Mouse (Mus musculus) olfactory bulb, adult 2 months (tissue): ENCODE measurements at regions not wholly inside any gene's neighbourhood (a gene's known extent, or its start where the extent isn't known, plus 50 kb on each side); places are given as distances from the start of the nearest gene placed in this dataset.

Experiments used
- CTCF ChIP-seq: fragments of 200-500 bp; IDR thresholded peaks from 2 replicates; pipeline ENCODE4 v1.5.1; 2012; ENCODE audit warnings: low read depth, mild to moderate bottlenecking, low read length, moderate library complexity; ENCODE audit not compliant: insufficient read depth
- POLR2A ChIP-seq: fragments of 200-500 bp; IDR thresholded peaks from 2 replicates; pipeline ENCODE4 v1.6.1; 2012; ENCODE audit warnings: mild to moderate bottlenecking, low read depth, low read length, moderate library complexity; ENCODE audit not compliant: insufficient read depth

DNA sequence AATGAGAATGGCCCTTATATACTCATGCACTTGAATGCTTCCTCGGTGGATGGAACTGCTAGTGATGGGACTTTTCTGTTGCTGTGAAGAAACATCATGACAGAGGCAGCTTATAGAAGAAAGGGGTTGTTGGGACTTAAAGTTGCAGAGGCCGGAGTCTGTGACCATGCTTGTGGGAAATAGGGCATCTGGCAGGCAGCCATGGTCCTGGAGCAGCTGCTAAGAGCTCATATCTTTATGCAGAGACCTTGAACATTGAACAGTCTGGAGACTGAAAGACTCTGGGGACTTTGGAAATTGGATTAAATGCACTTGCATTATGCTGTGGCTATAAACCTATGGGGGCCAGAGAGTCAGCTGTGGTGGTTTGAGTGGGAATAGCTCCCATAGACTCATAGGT, 138.1 kb upstream of the Lef1 start:
- no peak for TF ChIP-seq POLR2A
- TF ChIP-seq CTCF, result no peak
